Mouse (Mus musculus): Measurements from ENCODE around the gene Mthfsd.

Mthfsd gene

DNA sequence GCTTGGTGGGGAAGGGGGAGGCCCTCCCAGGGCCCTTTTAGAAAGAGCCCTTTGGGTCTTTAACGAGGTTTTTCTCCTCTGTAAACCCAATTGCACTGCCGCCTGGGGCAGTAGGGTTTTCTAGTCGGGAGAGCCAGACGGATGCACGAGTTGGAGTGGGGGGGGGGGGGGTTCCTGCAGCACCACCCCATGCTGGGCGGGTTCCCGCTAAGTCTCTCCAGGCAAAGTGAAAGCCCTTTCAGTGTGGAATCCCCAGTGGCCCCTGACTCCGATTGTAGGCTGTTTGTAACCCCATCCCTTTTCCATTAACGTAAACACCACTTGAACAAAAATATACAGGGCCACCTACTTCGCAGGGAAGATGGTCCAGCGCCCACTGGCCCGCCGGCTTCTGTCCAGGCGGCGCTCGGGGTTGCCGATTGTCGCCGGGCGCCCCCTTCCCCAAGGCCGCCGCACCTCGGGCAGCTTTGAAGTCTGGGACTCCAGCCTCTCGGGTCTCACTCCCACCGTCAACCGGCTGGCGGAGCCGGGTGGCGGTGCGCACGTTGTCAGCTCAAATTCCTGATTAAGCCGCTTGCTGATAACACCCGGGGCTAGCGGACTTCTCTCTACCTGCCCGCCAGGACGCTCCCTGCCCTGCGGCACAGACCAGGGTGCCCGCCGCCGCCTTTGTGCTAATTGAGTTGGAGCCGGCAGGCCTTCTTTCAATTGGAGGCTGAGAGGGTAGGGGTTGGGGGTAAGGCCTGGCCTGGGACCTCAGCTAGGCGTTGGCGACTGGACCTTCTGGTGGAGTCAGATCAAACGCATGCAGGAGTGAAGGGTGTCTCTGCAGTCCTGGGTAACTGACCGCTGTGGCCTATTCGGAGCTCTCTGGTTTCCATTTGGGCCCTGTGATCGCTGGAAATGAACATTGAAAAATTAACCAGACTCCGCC is 34.8 kb downstream of the Mthfsd start:
- no peak for DNase-seq (ENCODE audit: low read depth, low spot score)

GRCm38 (mm10) chr8:121072406-121073130 is 35.6 kb downstream of the Mthfsd start:
- DNase-seq (ENCODE audit: low read depth, low spot score): no peak

DNA sequence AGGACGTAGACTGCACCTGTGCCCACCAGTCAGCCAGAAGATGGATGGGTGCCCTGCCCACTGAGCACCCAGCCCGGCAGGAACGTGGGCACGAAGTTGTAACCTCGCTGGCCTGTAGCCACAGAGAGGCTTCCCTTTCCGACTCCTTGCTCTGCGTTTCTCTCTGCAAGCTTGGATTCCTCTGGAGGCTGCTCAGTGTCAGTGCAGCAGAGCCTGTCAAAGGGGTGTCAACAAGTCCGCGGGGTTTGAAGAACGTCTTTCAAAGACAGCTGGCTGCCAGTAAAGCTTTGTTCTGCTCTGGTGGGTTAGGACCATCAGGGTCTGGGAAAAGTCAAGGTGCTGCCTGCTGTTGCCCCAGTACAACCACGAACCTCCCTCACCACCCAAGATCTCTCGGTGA is 36.7 kb downstream of the Mthfsd start:
- no peak for DNase-seq (ENCODE audit: low read depth, low spot score)

DNA sequence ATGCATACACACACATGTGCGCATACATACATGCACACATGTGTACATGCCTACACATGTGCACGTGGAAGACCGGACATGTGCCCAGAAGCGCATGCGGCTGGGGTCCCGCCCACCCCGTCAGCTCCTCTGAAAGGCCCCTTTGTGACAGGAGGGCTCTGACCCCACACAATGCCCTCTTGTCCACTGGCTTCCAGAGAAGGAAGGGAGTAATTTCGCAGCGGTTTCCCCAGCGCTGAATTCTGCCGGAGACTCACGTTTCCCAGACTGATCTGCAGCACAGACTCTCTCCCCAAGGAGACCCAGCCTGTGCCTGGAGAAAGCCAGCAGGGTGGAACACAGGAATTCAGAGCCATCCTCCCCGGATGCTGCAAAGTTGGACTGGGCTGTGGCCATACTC is 44.5 kb downstream of the Mthfsd start:
- DNase-seq (ENCODE audit: low read depth, low spot score): no peak

DNA sequence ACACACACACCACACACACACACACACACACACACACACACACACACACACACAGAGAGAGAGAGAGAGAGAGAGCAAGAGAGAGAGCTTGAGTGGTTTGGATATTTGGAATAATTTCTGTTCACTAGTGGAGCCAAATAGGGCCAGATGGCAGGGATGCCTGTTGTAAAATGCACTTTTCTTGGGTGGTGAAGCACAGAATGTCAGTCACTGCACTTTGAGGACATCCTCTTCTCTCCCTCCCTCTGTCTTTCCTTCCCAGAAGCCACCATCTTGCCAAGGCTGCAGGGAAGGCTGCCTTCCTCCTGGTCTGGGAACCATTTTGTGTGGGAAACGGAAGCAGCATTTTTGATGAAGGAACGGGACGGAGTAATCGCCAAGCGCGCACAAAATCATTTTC is 45.7 kb downstream of the Mthfsd start:
- no peak for DNase-seq (ENCODE audit: low read depth, low spot score)

GRCm38 (mm10) chr8:121059098-121059497 is 49.1 kb downstream of the Mthfsd start:
- no peak for DNase-seq (ENCODE audit: low read depth, low spot score)

- no peak for DNase-seq (ENCODE audit: low read depth, low spot score)
Measured at GRCm38 (mm10) chr8:121058081-121058480, 50.1 kb downstream of the Mthfsd start.

GRCm38 (mm10) chr8:121047441-121047840 is 60.8 kb downstream of the Mthfsd start:
- DNase-seq (ENCODE audit: low read depth, low spot score): peak; percentile 33

DNA sequence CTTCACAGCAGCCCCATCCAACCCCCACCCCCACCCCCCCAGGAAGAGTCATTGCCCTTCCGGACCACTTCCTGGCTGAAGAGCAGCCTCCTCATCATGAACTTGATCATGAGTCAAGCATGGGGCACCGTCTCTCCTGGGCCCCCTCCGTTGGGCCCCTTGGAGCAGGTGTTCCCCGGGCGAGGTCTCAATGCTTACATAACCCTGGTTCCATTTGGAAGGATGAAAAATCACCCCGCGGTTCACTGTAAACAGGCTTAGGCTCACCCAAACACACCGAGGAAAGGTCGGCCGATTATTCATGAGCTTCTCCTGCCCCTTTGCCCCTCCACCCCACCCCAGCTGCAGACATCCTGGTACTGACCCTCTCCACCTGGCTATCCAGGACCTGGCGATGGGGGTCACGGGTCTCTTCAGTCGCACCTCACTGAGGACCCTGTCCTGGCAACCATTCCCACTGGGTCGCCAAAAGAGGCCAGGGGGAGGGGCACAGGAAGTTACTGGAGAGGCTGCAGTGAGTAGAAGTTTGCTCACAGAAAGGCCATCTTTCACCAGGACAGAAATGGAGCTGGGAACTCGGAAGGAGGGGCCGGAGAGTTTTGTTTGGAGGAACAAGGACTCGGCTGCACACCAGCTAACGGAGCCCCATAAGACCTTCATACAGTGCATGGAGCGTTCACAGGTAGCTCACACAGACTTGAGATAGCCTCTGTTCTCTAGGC is 64.3 kb downstream of the Mthfsd start:
- no peak for DNase-seq (ENCODE audit: low read depth, low spot score)

Data from R1 (cell line).